Mouse (Mus musculus) MEL (cell line): ENCODE measurements around the gene Epha6.

Experiments used
- CTCF ChIP-seq, 3 experiments: IDR thresholded peaks in 2 of 3; conservative IDR thresholded peaks in 1 of 3; 2 replicates each; pipeline ENCODE4 v1.5.1; 2011 to 2012; ENCODE audit warnings: low read length in 3 of 3, low read depth in 2 of 3, mild to moderate bottlenecking in 2 of 3, improper control_type of control experiment in 1 of 3, inconsistent platforms in 1 of 3, mixed read lengths in 1 of 3, moderate library complexity in 1 of 3; ENCODE audit not compliant: control insufficient read depth in 1 of 3, insufficient read depth in 1 of 3, poor library complexity in 1 of 3, severe bottlenecking in 1 of 3
- EP300 ChIP-seq, 2 experiments: IDR thresholded peaks; 2 replicates each; pipeline ENCODE4 v1.6.1; 2011; ENCODE audit warnings: improper control_type of control experiment in 2 of 2, low read length in 2 of 2, low read depth in 1 of 2, mild to moderate bottlenecking in 1 of 2
- MXI1 ChIP-seq: IDR thresholded peaks from 2 replicates; pipeline ENCODE4 v1.6.1; 2011; ENCODE audit warnings: mild to moderate bottlenecking, low read depth, low read length, improper control_type of control experiment
- POLR2A ChIP-seq, 2 experiments: IDR thresholded peaks; 2 replicates each; pipeline ENCODE4 v1.6.1; 2011 to 2012; ENCODE audit warnings: low read length in 2 of 2, mild to moderate bottlenecking in 2 of 2, control low read depth in 1 of 2, improper control_type of control experiment in 1 of 2, low read depth in 1 of 2, moderate library complexity in 1 of 2; ENCODE audit not compliant: control insufficient read depth in 1 of 2, insufficient read depth in 1 of 2, poor library complexity in 1 of 2
- TCF12 ChIP-seq: IDR thresholded peaks from 2 replicates; pipeline ENCODE4 v1.6.1; 2014; ENCODE audit warnings: low read depth, mild to moderate bottlenecking, inconsistent platforms, low read length, improper control_type of control experiment, moderate library complexity
- USF2 ChIP-seq, 2 experiments: IDR thresholded peaks; 2 replicates each; pipeline ENCODE4 v1.6.1; 2011 to 2012; ENCODE audit warnings: improper control_type of control experiment in 2 of 2, low read length in 2 of 2, borderline replicate concordance in 1 of 2, inconsistent platforms in 1 of 2, low read depth in 1 of 2, mild to moderate bottlenecking in 1 of 2; ENCODE audit not compliant: insufficient read depth in 1 of 2

GRCm38 (mm10) chr16:60509707-60510106, 95.6 kb downstream of the Epha6 start:
- no peak for TF ChIP-seq MXI1
- TF ChIP-seq POLR2A (IDR thresholded peaks at IDR 0.05; ENCODE audit: control insufficient read depth in 1 of 2, insufficient read depth in 1 of 2, low read depth in 1 of 2, low read length in 2 of 2, poor library complexity in 1 of 2), result no peak
- TF ChIP-seq EP300 (IDR thresholded peaks at IDR 0.05; ENCODE audit: low read depth in 1 of 2, low read length in 2 of 2), result no peak
- TF ChIP-seq CTCF (IDR thresholded peaks at IDR 0.05 in 2 of 3, conservative IDR thresholded peaks at IDR 0.05 in 1 of 3; ENCODE audit: control insufficient read depth in 1 of 3, insufficient read depth in 1 of 3, low read depth in 2 of 3, low read length in 3 of 3, poor library complexity in 1 of 3, severe bottlenecking in 1 of 3), result no peak
- TF ChIP-seq TCF12, result no peak
- TF ChIP-seq USF2 (IDR thresholded peaks at IDR 0.05; ENCODE audit: borderline replicate concordance in 1 of 2, insufficient read depth in 1 of 2, low read depth in 1 of 2, low read length in 2 of 2), result no peak
